Mouse (Mus musculus): ENCODE measurements around the gene Hk2.

GRCm38 (mm10) chr6:82780369-82780768, 6.1 kb upstream of the Hk2 start:
- TF ChIP-seq MAFK (IDR thresholded peaks at IDR 0.05; ENCODE audit: insufficient read depth, low read depth, low read length) = no peak
- TF ChIP-seq CHD2 (IDR thresholded peaks at IDR 0.05; ENCODE audit: low read depth, low read length) = no peak
- no peak for TF ChIP-seq ZNF384 (IDR thresholded peaks at IDR 0.05; ENCODE audit: low read depth, low read length)
- no peak for TF ChIP-seq ZC3H11A (IDR thresholded peaks at IDR 0.05; ENCODE audit: borderline replicate concordance, low read depth, low read length)

Data from ES-E14 (cell line).